Mouse (Mus musculus) embryonic facial prominence, embryonic 12.5 days (tissue): ENCODE results near the gene Scaf11. TPM values are rescaled to one million over a fixed set of nuclear protein-coding genes. Genes with fewer than 3 reads are reported as not detected.

Experiments
- ATAC-seq: fragments of 200-750 bp; cut with Nextera tagmentation; 2 replicates; pipeline ENCODE4 v1.8.0; 2017; ENCODE audit not compliant: insufficient number of reproducible peaks, insufficient read depth, low FRiP score, low TSS enrichment
- H3K27ac ChIP-seq: fragments of 300-500 bp; sonication (generic); 2 replicates; pipeline ENCODE4 v1.5.1; 2016; ENCODE audit warnings: mild to moderate bottlenecking
- H3K27me3 ChIP-seq: fragments of 300-500 bp; sonication (generic); 2 replicates; pipeline ENCODE4 v1.6.1; 2016; ENCODE audit warnings: mild to moderate bottlenecking, moderate library complexity
- H3K36me3 ChIP-seq: fragments of 300-500 bp; sonication (generic); 2 replicates; pipeline ENCODE4 v1.6.1; 2016; ENCODE audit warnings: mild to moderate bottlenecking
- H3K4me1 ChIP-seq: fragments of 300-500 bp; sonication (generic); 2 replicates; pipeline ENCODE4 v1.6.1; 2016
- H3K4me2 ChIP-seq: fragments of 300-500 bp; sonication (generic); replicated peaks from 2 replicates; pipeline ENCODE4 v1.6.1; 2016; ENCODE audit warnings: mild to moderate bottlenecking, moderate library complexity
- H3K4me3 ChIP-seq: fragments of 300-500 bp; sonication (generic); 2 replicates; pipeline ENCODE4 v1.5.1; 2016; ENCODE audit warnings: mild to moderate bottlenecking
- H3K9ac ChIP-seq: fragments of 300-500 bp; sonication (generic); 2 replicates; pipeline ENCODE4 v1.6.1; 2016; ENCODE audit warnings: mild to moderate bottlenecking, moderate library complexity
- H3K9me3 ChIP-seq: fragments of 300-500 bp; sonication (generic); 2 replicates; pipeline ENCODE4 v1.6.1; 2016; ENCODE audit warnings: mild to moderate bottlenecking, moderate library complexity
- WGBS: fragments of 180-500 bp; shearing (Covaris S2); methylation state at CpG from one replicate; pipeline ENCODE4 v1.1.7; 2016; 5-methylcytosine and 5-hydroxymethylcytosine counted together
- polyA plus RNA-seq: library from polyadenylated mRNA; unstranded; fragments of >200 nt; fragmentation: Nextera tagmentation; extraction: Ambion mirVana; gene quantifications from 2 replicates; pipeline ENCODE4 v1.2.1, GENCODE M21; 2016

Gene Scaf11
- polyA plus RNA-seq, 1 experiment from 2014 or later = 120 TPM

DNA sequence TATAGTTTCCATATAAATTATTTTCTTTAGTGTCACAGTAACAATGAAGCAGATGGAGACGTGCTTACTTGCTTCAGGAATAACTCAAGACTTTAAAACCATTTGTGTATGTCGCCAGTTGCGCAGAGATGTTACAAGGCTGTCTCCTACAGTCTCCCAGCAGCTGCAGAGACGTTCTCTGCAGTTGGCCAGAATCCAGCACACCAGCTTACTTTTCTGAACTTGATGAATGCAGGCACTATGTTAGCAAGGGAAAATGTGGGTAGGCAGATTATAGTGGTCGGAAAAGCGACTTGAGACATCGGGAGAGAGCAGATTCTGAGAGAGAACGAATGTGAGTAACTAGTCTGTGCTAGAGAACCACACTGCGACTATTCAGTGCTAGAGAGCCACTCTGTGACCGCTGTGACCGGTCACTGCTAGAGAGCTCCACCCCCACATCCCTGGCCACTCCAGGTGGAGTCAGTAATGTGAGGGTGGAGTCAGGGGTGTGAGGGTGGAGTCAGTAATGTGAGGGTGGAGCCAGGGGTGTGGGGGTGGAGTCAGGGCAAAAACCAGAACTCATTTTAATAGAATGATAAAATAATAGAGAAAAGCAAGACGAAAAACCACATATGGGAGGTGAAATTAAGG lies 26.5 kb upstream of the Scaf11 start:
- WGBS = 58% methylated on average over 12 of the region's 12 CpGs
- no peak overlapping the region for H3K4me3 ChIP-seq
- H3K27me3 ChIP-seq = no peaks in the 10 kb centered on the region
- no peak for ATAC-seq
- no peaks in the 10 kb centered on the region for H3K9me3 ChIP-seq
- H3K4me1 ChIP-seq = peaks cover 28% of the 10 kb centered on the region
- H3K9ac ChIP-seq = no peak overlapping the region
- H3K4me2 ChIP-seq = no peak overlapping the region
- no peak overlapping the region for H3K27ac ChIP-seq
- H3K36me3 ChIP-seq = no peaks in the 10 kb centered on the region

GRCm38 (mm10) chr15:96480822-96481221 lies 20.2 kb upstream of the Scaf11 start:
- no peaks in the 10 kb centered on the region for H3K4me1 ChIP-seq
- H3K4me3 ChIP-seq = no peak overlapping the region
- H3K9ac ChIP-seq = no peak overlapping the region
- no peaks in the 10 kb centered on the region for H3K27me3 ChIP-seq
- no peak overlapping the region for H3K4me2 ChIP-seq
- no peak overlapping the region for H3K27ac ChIP-seq
- 75% methylated on average over 3 of the region's 3 CpGs for WGBS
- H3K9me3 ChIP-seq = no peaks in the 10 kb centered on the region
- H3K36me3 ChIP-seq = no peaks in the 10 kb centered on the region
- ATAC-seq = no peak

GRCm38 (mm10) chr15:96478006-96478405 lies 17.4 kb upstream of the Scaf11 start:
- Histone ChIP-seq H3K9ac (no peak overlapping the region), H3K4me1 (no peaks in the 10 kb centered on the region), H3K9me3 (no peaks in the 10 kb centered on the region), H3K27me3 (no peaks in the 10 kb centered on the region), H3K36me3 (no peaks in the 10 kb centered on the region), H3K4me2 (no peak overlapping the region), H3K27ac (no peak overlapping the region), H3K4me3 (no peak overlapping the region)
- ATAC-seq = no peak
- WGBS = 90% methylated on average over 12 of the region's 12 CpGs

DNA sequence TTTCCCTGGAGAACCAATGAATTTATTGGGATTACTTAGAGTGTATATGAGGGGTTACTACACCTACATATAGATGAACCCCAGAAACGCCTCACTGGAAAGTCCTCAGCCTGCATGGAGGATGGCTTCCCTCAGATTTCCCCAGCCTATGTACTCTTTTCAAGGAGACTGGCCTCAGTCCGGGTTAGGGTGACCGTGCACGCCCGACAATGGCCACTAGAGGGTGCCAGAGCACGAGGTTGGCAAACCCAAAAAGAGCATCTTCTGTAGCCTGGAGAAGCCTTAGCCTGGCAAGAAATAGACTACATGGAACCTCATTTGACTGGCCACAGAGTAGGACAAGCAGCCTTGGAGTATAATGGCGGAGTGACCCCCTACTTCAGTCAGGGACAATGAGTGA lies 15.7 kb upstream of the Scaf11 start:
- Histone ChIP-seq H3K27me3 (no peaks in the 10 kb centered on the region), H3K4me2 (no peak overlapping the region), H3K36me3 (no peaks in the 10 kb centered on the region), H3K4me1 (no peaks in the 10 kb centered on the region), H3K9me3 (no peaks in the 10 kb centered on the region), H3K4me3 (no peak overlapping the region), H3K27ac (no peak overlapping the region), H3K9ac (no peak overlapping the region)
- 0 out of 2 replicates have a peak, but pooled peaks have one; percentile 41 for ATAC-seq
- 5% methylated on average over 7 of the region's 7 CpGs for WGBS

DNA sequence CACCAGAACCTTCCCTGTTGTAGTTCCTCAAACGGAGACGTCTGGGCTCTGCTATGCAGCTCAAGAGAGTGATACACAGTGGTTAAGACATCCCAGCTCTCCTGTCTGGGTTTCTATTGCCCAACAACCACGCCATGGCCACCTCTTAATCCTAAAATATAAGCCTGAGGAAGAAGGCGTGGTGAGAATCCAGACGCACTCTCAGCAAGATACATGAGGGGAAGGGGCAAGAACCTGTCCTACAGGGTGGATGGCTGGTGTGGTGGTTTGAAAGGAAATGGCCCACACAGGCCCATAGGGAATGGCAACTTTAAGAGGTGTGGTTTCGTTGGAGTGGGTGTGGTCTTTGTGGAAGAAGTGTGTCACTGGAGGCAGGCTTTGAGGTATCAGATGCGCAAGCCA lies 14.9 kb upstream of the Scaf11 start:
- no peaks in the 10 kb centered on the region for H3K27me3 ChIP-seq
- no peak overlapping the region for H3K9ac ChIP-seq
- no peak overlapping the region for H3K4me2 ChIP-seq
- ATAC-seq = no peak
- H3K27ac ChIP-seq = no peak overlapping the region
- 86% methylated on average over 7 of the region's 7 CpGs for whole genome bisulfite sequencing
- no peaks in the 10 kb centered on the region for H3K9me3 ChIP-seq
- no peaks in the 10 kb centered on the region for H3K36me3 ChIP-seq
- no peaks in the 10 kb centered on the region for H3K4me1 ChIP-seq
- H3K4me3 ChIP-seq = no peak overlapping the region

GRCm38 (mm10) chr15:96474325-96474955 lies 13.8 kb upstream of the Scaf11 start:
- Histone ChIP-seq H3K4me3 (no peak overlapping the region), H3K36me3 (no peaks in the 10 kb centered on the region), H3K4me2 (no peak overlapping the region), H3K9me3 (no peaks in the 10 kb centered on the region), H3K9ac (no peak overlapping the region), H3K27me3 (no peaks in the 10 kb centered on the region), H3K27ac (no peak overlapping the region), H3K4me1 (no peaks in the 10 kb centered on the region)
- WGBS = 54% methylated on average over 20 of the region's 20 CpGs
- no peak for ATAC-seq

DNA sequence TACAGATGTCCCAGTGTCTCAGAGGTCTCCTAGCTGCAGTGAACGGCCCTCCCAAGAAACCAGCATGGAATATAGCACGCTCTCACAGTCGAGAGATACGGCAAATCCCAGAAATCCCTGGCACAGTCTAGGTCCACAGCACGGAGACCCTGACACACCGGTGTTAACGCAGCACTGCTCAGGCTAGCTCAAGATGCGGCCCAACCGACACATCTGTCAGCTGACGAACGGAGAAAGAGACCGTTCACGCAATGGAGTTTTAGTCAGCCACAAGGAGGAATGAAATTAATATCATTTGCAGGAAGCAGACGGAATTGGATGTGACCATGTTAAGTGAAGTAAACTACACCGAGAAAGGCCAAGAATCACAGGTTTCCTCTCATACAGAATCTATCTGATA lies 13.3 kb upstream of the Scaf11 start:
- 91% methylated on average over 15 of the region's 15 CpGs for WGBS
- no peaks in the 10 kb centered on the region for H3K27me3 ChIP-seq
- no peak for ATAC-seq

DNA sequence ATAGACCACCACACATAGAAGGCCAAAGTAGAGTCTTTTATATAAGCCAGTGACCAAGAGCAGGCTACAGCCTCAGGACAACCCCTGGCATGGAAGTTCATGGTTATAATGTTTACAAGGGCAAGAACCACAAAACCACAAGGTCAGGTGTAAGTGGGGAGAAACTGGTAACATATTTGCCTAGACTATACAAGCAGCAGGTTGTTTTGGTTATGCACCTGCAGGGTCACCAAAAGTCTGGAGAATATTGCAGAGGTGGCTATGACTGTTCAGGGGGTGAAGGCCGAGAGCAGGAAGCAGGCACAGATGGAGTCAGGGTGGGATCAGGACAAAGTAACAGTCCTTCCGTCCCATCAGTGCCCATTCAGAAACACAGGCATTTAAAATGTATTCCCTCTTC lies 7.7 kb upstream of the Scaf11 start:
- 80% methylated on average over 2 of the region's 2 CpGs for WGBS
- Histone ChIP-seq H3K4me1 (no peaks in the 10 kb centered on the region), H3K36me3 (no peaks in the 10 kb centered on the region), H3K9ac (no peak overlapping the region), H3K4me2 (no peak overlapping the region), H3K9me3 (no peaks in the 10 kb centered on the region), H3K27ac (no peak overlapping the region), H3K4me3 (no peak overlapping the region), H3K27me3 (no peaks in the 10 kb centered on the region)
- ATAC-seq = no peak

More for the DNA sequence above, 13.3 kb upstream of the Scaf11 start:
- H3K4me3 ChIP-seq = no peak overlapping the region
- H3K4me2 ChIP-seq = no peak overlapping the region
- H3K9me3 ChIP-seq = no peaks in the 10 kb centered on the region
- H3K36me3 ChIP-seq = no peaks in the 10 kb centered on the region
- H3K9ac ChIP-seq = no peak overlapping the region
- no peaks in the 10 kb centered on the region for H3K4me1 ChIP-seq
- H3K27ac ChIP-seq = no peak overlapping the region

DNA sequence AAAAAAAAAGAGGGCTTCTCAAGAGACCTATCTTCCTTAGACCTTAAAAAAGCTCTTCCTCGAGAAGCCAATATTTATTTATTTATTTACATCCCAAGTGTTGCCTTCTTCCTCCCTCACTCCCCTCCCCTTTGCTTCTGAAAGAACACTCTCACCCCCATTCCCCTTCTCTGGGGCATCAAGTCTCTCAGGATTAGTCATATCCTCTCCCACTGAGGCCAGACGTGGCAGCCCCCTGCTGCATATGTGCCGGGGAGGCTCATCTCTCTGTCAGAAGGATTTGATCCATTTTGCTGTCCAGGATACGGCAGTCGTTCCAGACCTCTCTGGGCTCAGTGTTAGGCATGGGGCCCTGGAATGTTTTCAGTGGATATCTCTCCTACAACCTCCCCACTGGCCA lies 7.2 kb upstream of the Scaf11 start:
- H3K9ac ChIP-seq = no peak overlapping the region
- no peaks in the 10 kb centered on the region for H3K4me1 ChIP-seq
- no peak overlapping the region for H3K4me3 ChIP-seq
- no peaks in the 10 kb centered on the region for H3K9me3 ChIP-seq
- H3K27ac ChIP-seq = no peak overlapping the region
- ATAC-seq = no peak
- no peak overlapping the region for H3K4me2 ChIP-seq
- H3K36me3 ChIP-seq = no peaks in the 10 kb centered on the region
- WGBS = 73% methylated on average over 5 of the region's 5 CpGs
- H3K27me3 ChIP-seq = no peaks in the 10 kb centered on the region

DNA sequence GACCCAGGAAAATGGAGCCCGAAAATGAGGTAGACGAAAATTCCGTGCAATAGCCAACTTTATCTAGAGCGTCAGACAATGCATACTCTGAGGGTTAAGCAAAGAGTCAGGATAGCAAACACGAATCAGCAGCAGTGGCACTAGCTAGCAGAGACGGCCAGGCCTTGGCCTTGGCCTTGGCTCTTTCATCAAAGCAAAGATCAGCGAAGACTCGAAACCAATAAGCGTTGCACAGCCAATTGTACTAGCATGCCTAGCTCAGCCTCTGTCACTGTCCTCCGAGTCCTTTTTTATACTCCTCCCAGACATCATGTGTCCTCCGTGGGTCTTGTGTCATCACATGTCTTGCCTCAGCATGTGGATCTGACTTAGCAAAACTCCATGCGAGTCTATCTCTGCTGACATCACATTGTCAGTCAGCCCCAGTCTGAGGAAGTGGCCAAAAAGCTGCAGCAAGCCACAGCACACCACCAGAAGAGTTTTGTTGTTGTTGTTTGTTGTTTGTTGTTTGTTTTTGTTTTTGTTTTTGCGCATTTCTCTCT lies 5.8 kb upstream of the Scaf11 start:
- ATAC-seq = no peak
- no peak overlapping the region for H3K9ac ChIP-seq
- 90% methylated on average over 13 of the region's 13 CpGs for WGBS

GRCm38 (mm10) chr15:96465076-96465475 lies 4.4 kb upstream of the Scaf11 start:
- Histone ChIP-seq H3K27ac (no peak overlapping the region), H3K27me3 (no peaks in the 10 kb centered on the region), H3K4me1 (no peaks in the 10 kb centered on the region), H3K4me3 (no peak overlapping the region), H3K9ac (no peak overlapping the region), H3K4me2 (no peak overlapping the region), H3K9me3 (no peaks in the 10 kb centered on the region), H3K36me3 (no peaks in the 10 kb centered on the region)
- WGBS = 67% methylated on average over 11 of the region's 11 CpGs
- ATAC-seq = no peak

More for the DNA sequence above, 5.8 kb upstream of the Scaf11 start:
- Histone ChIP-seq H3K27ac (no peak overlapping the region), H3K4me1 (no peaks in the 10 kb centered on the region), H3K4me3 (no peak overlapping the region), H3K36me3 (no peaks in the 10 kb centered on the region), H3K9me3 (no peaks in the 10 kb centered on the region), H3K27me3 (no peaks in the 10 kb centered on the region), H3K4me2 (no peak overlapping the region)

- no peak overlapping the region for H3K9ac ChIP-seq
- no peak overlapping the region for H3K4me3 ChIP-seq
- no peak for ATAC-seq
- no peaks in the 10 kb centered on the region for H3K9me3 ChIP-seq
- H3K4me1 ChIP-seq = peaks cover 2% of the 10 kb centered on the region; the same call in 1 of the 2 replicates
- H3K36me3 ChIP-seq = no peaks in the 10 kb centered on the region
- H3K27me3 ChIP-seq = no peaks in the 10 kb centered on the region
- H3K27ac ChIP-seq = no peak overlapping the region
- WGBS = 96% methylated on average over 15 of the region's 15 CpGs
- H3K4me2 ChIP-seq = no peak overlapping the region
Observed at GRCm38 (mm10) chr15:96463821-96464220, 3.2 kb upstream of the Scaf11 start.
